Mouse (Mus musculus): ENCODE measurements around the gene Cog6.

Gene Cog6

GRCm38 (mm10) chr3:52962391-52962790 lies 54.6 kb downstream of the Cog6 start:
- DNase-seq (ENCODE audit: low spot score in 2 of 2), result no peak

- no peak for DNase-seq (ENCODE audit: low spot score in 2 of 2)
These were observed 55.4 kb downstream of the Cog6 start for GRCm38 (mm10) chr3:52961661-52962060.

DNA sequence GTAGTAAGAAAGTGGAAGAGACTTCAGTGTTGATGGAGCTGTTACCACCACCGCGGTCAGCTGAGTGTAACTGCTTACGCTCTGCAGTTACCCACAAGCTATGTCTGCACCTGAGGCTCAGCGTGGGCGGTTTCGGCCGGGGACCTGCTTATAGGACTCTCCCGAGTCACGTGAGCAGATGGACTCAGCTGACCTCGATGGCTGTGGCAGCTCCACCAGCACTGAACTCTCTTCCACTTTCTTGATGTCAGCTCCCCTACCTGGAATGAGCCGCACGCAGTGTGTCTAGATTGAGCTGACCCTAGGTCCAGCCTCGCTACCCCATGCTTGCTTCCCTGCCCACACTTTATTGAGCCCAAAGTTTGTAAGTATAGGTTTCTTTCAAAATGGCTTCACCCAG lies 56.1 kb downstream of the Cog6 start:
- DNase-seq (ENCODE audit: low spot score in 2 of 2), result no peak

GRCm38 (mm10) chr3:52958444-52959120 lies 58.5 kb downstream of the Cog6 start:
- DNase-seq (ENCODE audit: low spot score in 2 of 2), result no peak

DNA sequence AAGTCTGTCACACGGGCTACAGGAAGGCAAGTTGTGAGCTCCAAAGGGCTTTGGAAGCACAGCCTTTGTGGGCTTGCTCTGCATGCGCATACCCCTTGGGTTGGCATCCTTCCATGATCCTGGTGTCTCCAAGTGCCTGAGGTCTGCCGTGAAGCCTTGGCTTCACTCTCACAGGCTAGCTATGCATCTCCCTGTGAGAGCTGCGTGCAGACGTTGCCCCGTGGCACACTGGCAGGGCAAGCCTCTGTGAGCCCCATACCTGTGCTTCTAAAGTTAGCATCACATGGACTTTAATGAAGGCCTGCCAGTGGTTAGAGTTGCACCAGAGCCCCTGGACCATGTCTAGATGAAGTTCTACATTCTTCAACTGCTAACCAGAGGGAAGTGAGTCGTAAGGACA lies 59.2 kb downstream of the Cog6 start:
- DNase-seq (ENCODE audit: low spot score in 2 of 2), result no peak

DNA sequence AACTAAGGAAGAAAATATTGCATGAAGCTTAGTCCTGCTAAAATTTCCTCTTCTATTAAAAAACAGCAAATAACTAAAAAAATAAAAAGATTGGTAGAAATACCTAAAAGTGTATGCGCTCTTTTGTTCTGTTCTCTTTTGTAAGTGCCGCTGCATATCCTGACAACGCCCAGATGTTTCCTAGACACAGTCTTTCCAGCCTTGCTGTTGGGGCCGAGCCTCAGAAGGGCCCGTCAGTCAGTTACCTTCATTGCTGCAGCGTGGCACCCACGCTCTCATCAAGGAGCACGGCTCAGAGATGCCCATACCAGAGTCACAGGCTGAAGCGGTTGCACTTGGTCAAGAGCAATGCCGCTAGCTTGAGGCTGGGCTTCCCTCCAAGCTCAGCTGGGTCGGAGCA lies 60.8 kb downstream of the Cog6 start:
- DNase-seq (ENCODE audit: low spot score in 2 of 2), result no peak

DNA sequence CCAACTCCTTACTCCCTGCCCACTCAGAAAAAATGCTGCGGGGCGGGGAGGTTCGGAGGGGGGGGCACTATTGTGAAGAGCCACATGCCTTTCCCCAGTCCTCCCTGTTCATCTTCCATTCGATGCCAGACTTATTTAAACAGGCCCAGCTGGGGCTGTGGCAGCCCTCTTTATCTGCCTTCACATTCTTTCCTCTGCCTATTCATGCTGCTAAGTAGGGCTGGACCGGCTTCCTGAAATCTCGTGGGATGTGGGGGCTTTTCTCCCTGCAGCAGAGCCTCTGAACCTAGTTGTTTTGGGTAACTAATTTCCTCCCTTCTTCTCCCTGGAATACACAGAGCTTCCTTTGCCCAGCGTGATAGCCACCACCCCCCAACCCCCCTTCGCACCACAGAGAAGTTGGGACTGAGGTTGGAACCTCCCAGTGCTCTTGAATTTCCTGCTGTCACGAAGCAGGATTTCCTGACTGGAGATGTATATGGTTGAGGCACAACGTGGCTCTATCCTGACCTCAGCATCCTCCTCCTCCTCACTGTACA lies 61.5 kb downstream of the Cog6 start:
- DNase-seq (ENCODE audit: low spot score in 2 of 2), result no peak

GRCm38 (mm10) chr3:52954656-52955055 lies 62.4 kb downstream of the Cog6 start:
- no peak for DNase-seq (ENCODE audit: low spot score in 2 of 2)

- no peak for DNase-seq (ENCODE audit: low spot score in 2 of 2)
These were observed 63.2 kb downstream of the Cog6 start for GRCm38 (mm10) chr3:52953831-52954230.

DNA sequence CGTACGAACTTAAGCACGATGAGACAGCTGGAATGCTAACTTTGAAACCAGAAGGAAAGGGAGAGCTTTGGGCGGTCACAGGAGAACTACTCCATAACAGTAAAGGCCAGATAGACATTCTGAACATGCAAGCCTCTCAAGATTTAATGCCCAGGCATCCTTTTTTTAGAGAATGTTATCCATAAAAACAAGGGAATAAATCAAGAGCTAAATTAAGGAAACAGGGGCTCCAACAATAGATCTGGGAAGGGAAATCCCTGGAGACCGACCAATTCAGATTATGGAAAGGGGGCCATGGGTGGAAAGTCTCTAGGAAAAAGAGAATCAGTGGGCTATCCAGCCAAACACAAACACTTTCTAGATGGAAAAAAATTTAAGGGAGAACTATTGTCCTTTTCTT lies 68.2 kb downstream of the Cog6 start:
- DNase-seq (ENCODE audit: low spot score in 2 of 2), result no peak

GRCm38 (mm10) chr3:52947444-52947843 lies 69.6 kb downstream of the Cog6 start:
- DNase-seq (ENCODE audit: low spot score in 2 of 2), result no peak

DNA sequence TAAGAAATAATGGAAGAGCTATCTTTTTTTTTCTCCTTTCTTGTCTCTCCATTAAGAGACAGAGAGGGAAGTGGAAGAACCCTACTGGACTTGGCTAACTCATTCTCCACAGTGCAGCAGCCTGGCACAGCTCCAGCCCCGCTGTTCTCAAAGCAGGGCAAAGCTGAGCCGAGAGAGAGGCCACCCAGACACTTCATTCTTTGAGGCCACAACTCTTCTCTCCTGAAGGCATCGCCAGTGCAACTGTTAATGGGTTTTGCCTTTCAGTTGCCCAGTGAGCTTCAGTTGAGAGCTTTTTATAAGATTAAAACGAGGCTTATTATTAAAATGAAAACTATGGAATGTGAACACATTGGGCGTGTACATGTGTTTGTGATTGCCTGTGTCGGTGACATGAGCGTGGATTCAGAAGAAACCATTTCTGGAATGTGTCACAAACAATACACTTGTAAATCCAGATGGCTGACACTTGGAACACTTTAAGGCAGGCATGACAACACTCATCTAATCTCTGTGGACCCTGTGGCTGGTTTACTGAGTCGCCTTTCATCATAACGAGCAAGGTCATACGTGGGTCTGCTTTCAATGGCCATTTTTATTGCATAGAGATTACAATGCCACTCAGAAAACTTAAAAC lies 76.1 kb downstream of the Cog6 start:
- DNase-seq (ENCODE audit: low spot score in 2 of 2), result no peak

GRCm38 (mm10) chr3:52938398-52938797 lies 78.6 kb downstream of the Cog6 start:
- no peak for DNase-seq (ENCODE audit: low spot score in 2 of 2)

DNA sequence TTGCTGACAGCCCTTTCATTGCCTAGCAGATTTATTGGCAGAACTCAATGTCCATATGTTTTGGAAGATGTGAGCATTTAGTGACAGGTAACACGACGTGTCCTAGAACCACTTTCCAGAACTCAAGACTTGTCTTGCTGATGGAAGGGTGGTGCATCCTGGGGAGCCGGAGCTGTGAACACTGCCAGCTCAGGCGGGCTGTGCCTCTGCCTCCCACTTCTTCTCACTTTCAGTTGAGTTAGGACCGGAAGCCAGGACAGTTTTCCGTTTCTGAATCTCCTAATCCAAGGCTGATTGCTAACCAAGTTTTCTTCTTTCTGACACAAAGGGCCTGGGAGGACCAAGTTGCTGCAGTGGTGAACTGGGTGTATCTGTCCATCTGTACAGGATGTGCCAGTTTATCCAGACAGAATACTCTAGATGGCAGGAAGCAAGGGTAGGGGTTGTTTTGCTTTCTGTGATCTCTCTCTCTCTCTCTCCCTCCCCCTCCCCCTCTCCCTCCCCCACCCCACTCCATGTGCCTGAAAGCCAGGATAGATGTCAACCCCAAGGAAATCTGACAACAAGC lies 79.2 kb downstream of the Cog6 start:
- no peak for DNase-seq (ENCODE audit: low spot score in 2 of 2)

GRCm38 (mm10) chr3:52931956-52932355 lies 85.1 kb downstream of the Cog6 start:
- DNase-seq (ENCODE audit: low spot score in 2 of 2), result no peak
